Mouse (Mus musculus): ENCODE results near the gene Mesp1. TPM values are rescaled to one million over a fixed set of nuclear protein-coding genes. Genes with fewer than 3 reads are reported as not detected.
A peak's percentile ranks its signal among the peaks of the same experiment; 100 is the strongest.

The Mesp1 gene
- polyA plus RNA-seq, 1 experiment from 2014 or later = not detected

GRCm38 (mm10) chr7:79749511-79749910, 44.1 kb downstream of the Mesp1 start:
- WGBS = 88% methylated on average over 6 of the region's 6 CpGs
- Histone ChIP-seq H3K27ac (replicated peaks) (no peak overlapping the region), H3K4me1 (no peaks in the 10 kb centered on the region)

DNA sequence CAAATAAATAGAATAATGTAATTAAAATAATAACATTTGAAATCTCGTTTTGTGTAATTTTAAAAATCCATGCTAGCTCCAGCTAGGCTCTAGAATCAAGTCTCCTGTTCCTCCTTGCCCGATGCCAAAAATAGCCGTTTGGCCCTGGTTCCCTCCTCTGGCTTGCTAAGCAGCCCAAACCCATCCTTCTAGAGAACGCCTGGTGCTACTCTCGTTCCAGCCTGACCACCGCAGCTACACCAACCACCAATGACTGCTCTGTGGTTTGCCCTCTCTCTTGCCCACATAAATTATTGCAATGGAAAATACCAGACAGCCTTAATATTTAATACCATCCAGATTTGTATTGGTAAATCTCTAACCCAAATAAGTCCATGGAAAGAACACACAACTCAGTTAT, 45.9 kb downstream of the Mesp1 start:
- ATAC-seq (replicated peaks) = no peak
- Histone ChIP-seq H3K4me3 (no peak overlapping the region), H3K27ac (replicated peaks) (no peak overlapping the region), H3K9me3 (no peaks in the 10 kb centered on the region), H3K36me3 (no peaks in the 10 kb centered on the region), H3K4me2 (replicated peaks) (no peak overlapping the region), H3K4me1 (peaks cover 7% of the 10 kb centered on the region), H3K27me3 (no peaks in the 10 kb centered on the region), H3K9ac (replicated peaks) (no peak overlapping the region)
- 85% methylated on average over 6 of the region's 6 CpGs for WGBS

More at GRCm38 (mm10) chr7:79749511-79749910, 44.1 kb downstream of the Mesp1 start:
- Histone ChIP-seq H3K9ac (replicated peaks) (no peak overlapping the region), H3K4me3 (no peak overlapping the region), H3K36me3 (no peaks in the 10 kb centered on the region), H3K4me2 (replicated peaks) (no peak overlapping the region), H3K9me3 (no peaks in the 10 kb centered on the region), H3K27me3 (no peaks in the 10 kb centered on the region)
- no peak for ATAC-seq (replicated peaks)

- Histone ChIP-seq H3K9ac (replicated peaks) (no peak overlapping the region), H3K27ac (replicated peaks) (no peak overlapping the region), H3K4me1 (peaks cover 7% of the 10 kb centered on the region), H3K4me2 (replicated peaks) (no peak overlapping the region), H3K9me3 (no peaks in the 10 kb centered on the region), H3K36me3 (no peaks in the 10 kb centered on the region), H3K4me3 (no peak overlapping the region), H3K27me3 (no peaks in the 10 kb centered on the region)
- no peak for ATAC-seq (replicated peaks)
- whole genome bisulfite sequencing = 77% methylated on average over 5 of the region's 5 CpGs
These were observed 49.0 kb downstream of the Mesp1 start for GRCm38 (mm10) chr7:79744585-79744984.

- 95% methylated on average over 9 of the region's 9 CpGs for WGBS
- ATAC-seq (replicated peaks) = no peak
- Histone ChIP-seq H3K36me3 (no peaks in the 10 kb centered on the region), H3K9ac (replicated peaks) (no peak overlapping the region), H3K9me3 (no peaks in the 10 kb centered on the region), H3K4me1 (peaks cover 7% of the 10 kb centered on the region), H3K27me3 (no peaks in the 10 kb centered on the region), H3K4me2 (replicated peaks) (no peak overlapping the region), H3K27ac (replicated peaks) (no peak overlapping the region), H3K4me3 (no peak overlapping the region)
These were observed 49.5 kb downstream of the Mesp1 start for GRCm38 (mm10) chr7:79744051-79744450.

GRCm38 (mm10) chr7:79742659-79743536, 50.7 kb downstream of the Mesp1 start, which contains the start of the genes Pex11a and Wdr93:
TSS of gene Pex11a (minus strand) at chr7:79743131.
TSS of gene Wdr93 (plus strand) at chr7:79743163.
- H3K27me3 ChIP-seq = no peaks in the 10 kb centered on the region
- no peak within 1 kb of the TSS for H3K27ac ChIP-seq (replicated peaks)
- ATAC-seq (replicated peaks) = peak; percentile 92
- peak within 1 kb of the TSS; percentile 63 for H3K9ac ChIP-seq (replicated peaks)
- WGBS = 2% methylated on average over 46 of the region's 46 CpGs
- no peaks in the 10 kb centered on the region for H3K9me3 ChIP-seq
- H3K4me2 ChIP-seq (replicated peaks) = peak within 1 kb of the TSS; percentile 92
- no peaks in the 10 kb centered on the region for H3K36me3 ChIP-seq
- H3K4me3 ChIP-seq = peak within 1 kb of the TSS; percentile 78
- peaks cover 7% of the 10 kb centered on the region for H3K4me1 ChIP-seq

DNA sequence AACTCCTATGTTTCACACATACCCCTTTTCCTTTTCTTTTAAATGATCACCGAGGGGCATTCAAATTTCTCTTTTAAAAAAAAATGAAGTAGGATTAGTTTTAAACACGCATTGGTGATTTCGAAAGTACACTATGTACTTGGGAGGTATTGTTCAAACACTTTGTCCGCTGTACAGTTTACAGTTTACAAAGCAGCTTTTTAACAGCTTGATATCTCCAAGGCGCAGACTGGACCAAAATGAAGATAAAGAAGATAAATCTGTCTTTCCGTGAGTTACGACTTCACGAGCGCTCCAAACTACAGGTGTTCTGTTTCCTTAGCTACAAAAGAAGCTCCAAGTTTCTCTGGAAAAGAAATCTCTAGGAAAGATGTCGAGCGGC, 51.3 kb downstream of the Mesp1 start:
- ATAC-seq (replicated peaks) = no peak
- Histone ChIP-seq H3K36me3 (no peaks in the 10 kb centered on the region), H3K4me1 (peaks cover 7% of the 10 kb centered on the region), H3K9me3 (no peaks in the 10 kb centered on the region), H3K27me3 (no peaks in the 10 kb centered on the region), H3K4me2 (replicated peaks) (peak overlapping the region; percentile 92), H3K9ac (replicated peaks) (peak overlapping the region; percentile 63), H3K27ac (replicated peaks) (no peak overlapping the region), H3K4me3 (peak overlapping the region; percentile 78)
- 20% methylated on average over 11 of the region's 11 CpGs for WGBS

Other genes with a start within 250 kb of the Mesp1 start
- gene Rhcg, start 176.1 kb downstream of the Mesp1 start, polyA plus RNA-seq (2015; fragmentation: Nextera tagmentation; extraction: Ambion mirVana) = 1.8 and 3.9 TPM in 2 replicates
- 5.0 and 5.8 TPM in 2 replicates for gene Ticrr, start 133.6 kb downstream of the Mesp1 start, polyA plus RNA-seq (2015; fragmentation: Nextera tagmentation; extraction: Ambion mirVana)
- gene Kif7, start 78.1 kb downstream of the Mesp1 start, polyA plus RNA-seq (2015; fragmentation: Nextera tagmentation; extraction: Ambion mirVana) = 3.3 and 3.4 TPM in 2 replicates
- not detected in 2 replicates for gene Plin1, start 60.9 kb downstream of the Mesp1 start, polyA plus RNA-seq (2015; fragmentation: Nextera tagmentation; extraction: Ambion mirVana)
- gene Pex11a, start 50.7 kb downstream of the Mesp1 start, polyA plus RNA-seq (2015; fragmentation: Nextera tagmentation; extraction: Ambion mirVana) = 16.9 and 18.8 TPM in 2 replicates
- 0.23 and 0.85 TPM in 2 replicates for gene Wdr93, start 50.6 kb downstream of the Mesp1 start, polyA plus RNA-seq (2015; fragmentation: Nextera tagmentation; extraction: Ambion mirVana)
- 1.5 and 2.2 TPM in 2 replicates for gene Mesp2, start 16.9 kb upstream of the Mesp1 start, polyA plus RNA-seq (2015; fragmentation: Nextera tagmentation; extraction: Ambion mirVana)
- gene Anpep, start 67.3 kb upstream of the Mesp1 start, polyA plus RNA-seq (2015; fragmentation: Nextera tagmentation; extraction: Ambion mirVana) = 2.7 and 3.4 TPM in 2 replicates
- 42.7 and 45.2 TPM in 2 replicates for gene Ap3s2, start 126.9 kb upstream of the Mesp1 start, polyA plus RNA-seq (2015; fragmentation: Nextera tagmentation; extraction: Ambion mirVana)
- gene Arpin, start 141.6 kb upstream of the Mesp1 start, polyA plus RNA-seq (2015; fragmentation: Nextera tagmentation; extraction: Ambion mirVana) = 13.0 and 13.4 TPM in 2 replicates
- gene Zfp710, start 231.0 kb upstream of the Mesp1 start, polyA plus RNA-seq (2015; fragmentation: Nextera tagmentation; extraction: Ambion mirVana) = 21.1 and 22.1 TPM in 2 replicates